Mouse (Mus musculus): ENCODE data around the gene Dis3l2. TPM values are rescaled to one million over a fixed set of nuclear protein-coding genes. Genes with fewer than 3 reads are reported as not detected.

Dis3l2 gene
- polyA plus RNA-seq, 1 experiment from 2014 or later, result 35.0 TPM

GRCm38 (mm10) chr1:87008211-87008610, 304.6 kb downstream of the Dis3l2 start:
- no peak for DNase-seq (ENCODE audit: extremely low spot score, low spot score)
- Histone ChIP-seq H3K4me3 (no peak overlapping the region), H3K36me3 (replicated peaks) (no peaks in the 10 kb centered on the region; the same call in 1 of the 2 replicates), H3K27me3 (ENCODE audit: poor library complexity, severe bottlenecking) (no peaks in the 10 kb centered on the region), H3K9me3 (no peaks in the 10 kb centered on the region), H3K27ac (no peak overlapping the region), H3K4me1 (peaks cover 32% of the 10 kb centered on the region)
- 46% methylated on average over 1 of the region's 1 CpGs for WGBS

GRCm38 (mm10) chr1:87009156-87009555, 305.5 kb downstream of the Dis3l2 start:
- H3K36me3 ChIP-seq (replicated peaks), result no peaks in the 10 kb centered on the region; the same call in 1 of the 2 replicates
- 87% methylated on average over 3 of the region's 3 CpGs for WGBS
- no peak for DNase-seq (ENCODE audit: extremely low spot score, low spot score)
- H3K27ac ChIP-seq, result no peak overlapping the region
- no peaks in the 10 kb centered on the region for H3K27me3 ChIP-seq (ENCODE audit: poor library complexity, severe bottlenecking)
- H3K4me1 ChIP-seq, result peaks cover 23% of the 10 kb centered on the region
- no peaks in the 10 kb centered on the region for H3K9me3 ChIP-seq
- H3K4me3 ChIP-seq, result no peak overlapping the region

- 77% methylated on average over 12 of the region's 12 CpGs for WGBS
Measured at GRCm38 (mm10) chr1:87010629-87011330, 307.2 kb downstream of the Dis3l2 start.

GRCm38 (mm10) chr1:87011718-87012117, 308.1 kb downstream of the Dis3l2 start:
- Histone ChIP-seq H3K9me3 (no peaks in the 10 kb centered on the region), H3K36me3 (replicated peaks) (no peaks in the 10 kb centered on the region), H3K4me1 (peaks cover 23% of the 10 kb centered on the region), H3K27me3 (ENCODE audit: poor library complexity, severe bottlenecking) (no peaks in the 10 kb centered on the region), H3K4me3 (no peak overlapping the region), H3K27ac (0 out of 2 replicates have a peak overlapping the region, but pooled peaks have one; percentile 11)
- DNase-seq (ENCODE audit: extremely low spot score, low spot score), result no peak
- WGBS, result 75% methylated on average over 3 of the region's 3 CpGs

More at GRCm38 (mm10) chr1:87010629-87011330, 307.2 kb downstream of the Dis3l2 start:
- H3K4me3 ChIP-seq, result no peak overlapping the region
- H3K36me3 ChIP-seq (replicated peaks), result no peaks in the 10 kb centered on the region
- peaks cover 23% of the 10 kb centered on the region for H3K4me1 ChIP-seq
- DNase-seq (ENCODE audit: extremely low spot score, low spot score), result no peak
- H3K9me3 ChIP-seq, result no peaks in the 10 kb centered on the region
- H3K27me3 ChIP-seq (ENCODE audit: poor library complexity, severe bottlenecking), result no peaks in the 10 kb centered on the region
- H3K27ac ChIP-seq, result no peak overlapping the region

GRCm38 (mm10) chr1:87012606-87013005, 309.0 kb downstream of the Dis3l2 start:
- peaks cover 23% of the 10 kb centered on the region for H3K4me1 ChIP-seq
- no peak overlapping the region for H3K4me3 ChIP-seq
- H3K27ac ChIP-seq, result no peak overlapping the region
- no peaks in the 10 kb centered on the region for H3K9me3 ChIP-seq
- 94% methylated on average over 2 of the region's 2 CpGs for WGBS
- H3K36me3 ChIP-seq (replicated peaks), result no peaks in the 10 kb centered on the region
- DNase-seq (ENCODE audit: extremely low spot score, low spot score), result no peak
- no peaks in the 10 kb centered on the region for H3K27me3 ChIP-seq (ENCODE audit: poor library complexity, severe bottlenecking)

GRCm38 (mm10) chr1:87020714-87021113, 317.1 kb downstream of the Dis3l2 start:
- Histone ChIP-seq H3K27me3 (ENCODE audit: poor library complexity, severe bottlenecking) (no peaks in the 10 kb centered on the region), H3K4me1 (no peaks in the 10 kb centered on the region), H3K4me3 (no peak overlapping the region), H3K36me3 (replicated peaks) (no peaks in the 10 kb centered on the region; the same call in 1 of the 2 replicates), H3K27ac (no peak overlapping the region), H3K9me3 (no peaks in the 10 kb centered on the region)
- 86% methylated on average over 5 of the region's 5 CpGs for WGBS
- no peak for DNase-seq (ENCODE audit: extremely low spot score, low spot score)

GRCm38 (mm10) chr1:87021584-87021983, 318.0 kb downstream of the Dis3l2 start:
- Histone ChIP-seq H3K27ac (no peak overlapping the region), H3K27me3 (ENCODE audit: poor library complexity, severe bottlenecking) (no peaks in the 10 kb centered on the region), H3K4me3 (no peak overlapping the region), H3K9me3 (no peaks in the 10 kb centered on the region), H3K36me3 (replicated peaks) (no peaks in the 10 kb centered on the region; the same call in 1 of the 2 replicates), H3K4me1 (no peaks in the 10 kb centered on the region)
- no peak for DNase-seq (ENCODE audit: extremely low spot score, low spot score)
- 95% methylated on average over 3 of the region's 3 CpGs for WGBS

GRCm38 (mm10) chr1:87023291-87024170, 319.9 kb downstream of the Dis3l2 start:
- no peaks in the 10 kb centered on the region for H3K4me1 ChIP-seq
- no peaks in the 10 kb centered on the region for H3K9me3 ChIP-seq
- WGBS, result 93% methylated on average over 6 of the region's 6 CpGs
- H3K27ac ChIP-seq, result no peak overlapping the region
- no peaks in the 10 kb centered on the region; the same call in 1 of the 2 replicates for H3K36me3 ChIP-seq (replicated peaks)
- DNase-seq (ENCODE audit: extremely low spot score, low spot score), result no peak
- no peak overlapping the region for H3K4me3 ChIP-seq
- H3K27me3 ChIP-seq (ENCODE audit: poor library complexity, severe bottlenecking), result no peaks in the 10 kb centered on the region

GRCm38 (mm10) chr1:87025021-87025420, 321.4 kb downstream of the Dis3l2 start:
- Histone ChIP-seq H3K4me3 (no peak overlapping the region), H3K9me3 (no peaks in the 10 kb centered on the region), H3K27ac (no peak overlapping the region), H3K36me3 (replicated peaks) (no peaks in the 10 kb centered on the region; the same call in 1 of the 2 replicates), H3K4me1 (0 out of 2 replicates have a peak, but pooled peaks cover under 1% of the 10 kb centered on the region), H3K27me3 (ENCODE audit: poor library complexity, severe bottlenecking) (no peaks in the 10 kb centered on the region)
- no peak for DNase-seq (ENCODE audit: extremely low spot score, low spot score)
- WGBS, result 96% methylated on average over 1 of the region's 1 CpGs

- Histone ChIP-seq H3K27me3 (ENCODE audit: poor library complexity, severe bottlenecking) (no peaks in the 10 kb centered on the region), H3K9me3 (no peaks in the 10 kb centered on the region), H3K36me3 (replicated peaks) (no peaks in the 10 kb centered on the region), H3K4me3 (no peak overlapping the region), H3K27ac (no peak overlapping the region), H3K4me1 (peaks cover 11% of the 10 kb centered on the region)
- WGBS, result 75% methylated on average over 2 of the region's 2 CpGs
- DNase-seq (ENCODE audit: extremely low spot score, low spot score), result no peak
Measured at GRCm38 (mm10) chr1:87028786-87029185, 325.2 kb downstream of the Dis3l2 start.

GRCm38 (mm10) chr1:87030652-87031051, 327.0 kb downstream of the Dis3l2 start:
- no peak overlapping the region for H3K4me3 ChIP-seq
- no peak for DNase-seq (ENCODE audit: extremely low spot score, low spot score)
- no peaks in the 10 kb centered on the region for H3K27me3 ChIP-seq (ENCODE audit: poor library complexity, severe bottlenecking)
- no peaks in the 10 kb centered on the region for H3K9me3 ChIP-seq
- H3K36me3 ChIP-seq (replicated peaks), result no peaks in the 10 kb centered on the region
- H3K4me1 ChIP-seq, result peaks cover 22% of the 10 kb centered on the region
- 65% methylated on average over 1 of the region's 1 CpGs for WGBS
- H3K27ac ChIP-seq, result 0 out of 2 replicates have a peak overlapping the region, but pooled peaks have one; percentile 56

GRCm38 (mm10) chr1:87032466-87032865, 328.9 kb downstream of the Dis3l2 start:
- Histone ChIP-seq H3K4me3 (no peak overlapping the region), H3K4me1 (peaks cover 40% of the 10 kb centered on the region), H3K27me3 (ENCODE audit: poor library complexity, severe bottlenecking) (no peaks in the 10 kb centered on the region), H3K36me3 (replicated peaks) (no peaks in the 10 kb centered on the region), H3K9me3 (no peaks in the 10 kb centered on the region), H3K27ac (no peak overlapping the region)
- DNase-seq (ENCODE audit: extremely low spot score, low spot score), result no peak
- 82% methylated on average over 7 of the region's 7 CpGs for WGBS

Measured in forebrain, embryonic 10.5 days (tissue).